Mouse (Mus musculus) lung, embryonic 16.5 days (tissue): ENCODE measurements at regions not wholly inside any gene's neighbourhood (a gene's known extent, or its start where the extent isn't known, plus 50 kb on each side); places are given as distances from the start of the nearest gene placed in this dataset.

ENCODE experiments used
- ATAC-seq: fragments of 200-750 bp; cut with Nextera tagmentation; 2 replicates; pipeline ENCODE4 v1.8.0; 2017; ENCODE audit warnings: low read depth, mild to moderate bottlenecking, moderate library complexity
- H3K27ac ChIP-seq: fragments of 300-500 bp; sonication (generic); 2 replicates; pipeline ENCODE4 v1.5.1; 2014; ENCODE audit warnings: mild to moderate bottlenecking, control low read depth, low read length
- H3K27me3 ChIP-seq: fragments of 300-500 bp; sonication (generic); 2 replicates; pipeline ENCODE4 v1.6.1; 2014; ENCODE audit warnings: low read depth, low read length, mixed read lengths; ENCODE audit not compliant: control insufficient read depth, insufficient read depth
- H3K36me3 ChIP-seq: fragments of 300-500 bp; sonication (generic); 2 replicates; pipeline ENCODE4 v1.6.1; 2014; ENCODE audit warnings: low read length; ENCODE audit not compliant: control insufficient read depth, insufficient read depth
- H3K4me1 ChIP-seq: fragments of 300-500 bp; sonication (generic); replicated peaks from 2 replicates; pipeline ENCODE4 v1.6.1; 2014; ENCODE audit warnings: low read length, mixed read lengths; ENCODE audit not compliant: control insufficient read depth, insufficient read depth
- H3K4me2 ChIP-seq: fragments of 300-500 bp; sonication (generic); 2 replicates; pipeline ENCODE4 v1.6.1; 2014; ENCODE audit warnings: low read depth, low read length, control low read depth
- H3K4me3 ChIP-seq: fragments of 300-500 bp; sonication (generic); 2 replicates; pipeline ENCODE4 v1.5.1; 2014; ENCODE audit warnings: mild to moderate bottlenecking, low read length, control low read depth
- H3K9ac ChIP-seq: fragments of 300-500 bp; sonication (generic); 2 replicates; pipeline ENCODE4 v1.6.1; 2014; ENCODE audit warnings: low read length, control low read depth
- H3K9me3 ChIP-seq: fragments of 300-500 bp; sonication (generic); 2 replicates; pipeline ENCODE4 v1.6.1; 2016; ENCODE audit warnings: low read length; ENCODE audit not compliant: control insufficient read depth
- WGBS: fragments of 180-500 bp; shearing (Covaris S2); extraction: QIAGEN DNeasy Blood & Tissue Kit; methylation state at CpG from one replicate; pipeline ENCODE4 v1.1.7; 2014; 5-methylcytosine and 5-hydroxymethylcytosine counted together

- no peaks in the 10 kb centered on the region for H3K9me3 ChIP-seq
- H3K9ac ChIP-seq, result no peak overlapping the region
- ATAC-seq, result no peak
Observed at GRCm38 (mm10) chr11:8232636-8233189, 431.6 kb downstream of the Tns3 start.

DNA sequence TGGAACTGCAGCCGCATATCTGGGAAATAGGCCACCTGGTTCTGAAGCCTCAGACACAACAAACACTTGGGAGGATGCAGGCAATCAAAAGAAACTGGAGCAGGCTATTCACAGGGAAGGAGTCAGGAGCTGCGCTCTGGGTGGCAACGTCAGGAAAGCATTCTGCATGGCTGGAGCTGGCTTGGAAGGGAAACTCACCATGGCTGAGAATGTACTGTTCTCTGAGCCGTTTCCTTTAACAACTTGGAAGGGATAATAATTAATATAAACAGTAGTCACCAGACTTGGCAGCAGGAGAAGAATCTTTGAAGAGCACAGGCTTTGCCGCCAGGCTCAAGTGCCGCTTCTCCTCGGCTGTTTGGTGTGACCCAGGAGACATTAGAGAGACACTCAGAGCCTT lies 434.5 kb downstream of the Tns3 start:
- Histone ChIP-seq H3K9me3 (no peaks in the 10 kb centered on the region), H3K27ac (no peak overlapping the region), H3K36me3 (no peaks in the 10 kb centered on the region), H3K4me2 (no peak overlapping the region), H3K9ac (no peak overlapping the region), H3K4me1 (0 out of 2 replicates have a peak, but pooled peaks cover 2% of the 10 kb centered on the region), H3K27me3 (no peaks in the 10 kb centered on the region), H3K4me3 (no peak overlapping the region)
- 29% methylated on average over 7 of the region's 7 CpGs for WGBS
- ATAC-seq, result peak; percentile 76

More at GRCm38 (mm10) chr11:8232636-8233189, 431.6 kb downstream of the Tns3 start:
- Histone ChIP-seq H3K4me1 (0 out of 2 replicates have a peak, but pooled peaks cover 2% of the 10 kb centered on the region), H3K36me3 (no peaks in the 10 kb centered on the region), H3K27me3 (no peaks in the 10 kb centered on the region), H3K4me3 (no peak overlapping the region), H3K4me2 (no peak overlapping the region), H3K27ac (no peak overlapping the region)
- WGBS, result 62% methylated on average over 9 of the region's 9 CpGs

- ATAC-seq, result peak; percentile 59
- WGBS, result 35% methylated on average over 8 of the region's 8 CpGs
- Histone ChIP-seq H3K27ac (no peak overlapping the region), H3K4me1 (0 out of 2 replicates have a peak, but pooled peaks cover 2% of the 10 kb centered on the region), H3K36me3 (no peaks in the 10 kb centered on the region), H3K27me3 (no peaks in the 10 kb centered on the region), H3K9me3 (no peaks in the 10 kb centered on the region), H3K4me2 (no peak overlapping the region), H3K9ac (no peak overlapping the region), H3K4me3 (no peak overlapping the region)
Observed at GRCm38 (mm10) chr11:8227772-8228425, 436.4 kb downstream of the Tns3 start.

DNA sequence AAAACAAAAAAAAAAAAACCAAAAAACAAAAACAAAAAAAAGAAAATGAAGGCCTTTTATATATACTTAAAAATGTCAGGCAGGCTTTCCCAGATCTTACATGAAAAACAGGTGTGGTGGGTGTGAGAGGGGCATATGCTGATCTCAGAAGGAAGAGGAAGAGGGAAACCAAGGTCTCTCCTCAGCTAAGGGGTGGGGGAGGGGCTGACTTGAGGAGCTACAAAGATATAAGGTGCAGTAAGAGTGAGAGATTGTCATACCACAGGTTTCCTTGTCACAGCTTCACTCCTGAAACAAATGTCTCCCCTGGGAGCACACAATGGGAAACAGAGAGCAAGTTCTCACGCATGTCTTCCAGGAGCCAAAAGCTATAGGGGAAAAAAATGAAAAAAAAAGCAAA lies 440.0 kb downstream of the Tns3 start:
- WGBS, result 86% methylated on average over 1 of the region's 1 CpGs
- Histone ChIP-seq H3K4me1 (no peaks in the 10 kb centered on the region), H3K36me3 (no peaks in the 10 kb centered on the region), H3K27me3 (no peaks in the 10 kb centered on the region), H3K9me3 (no peaks in the 10 kb centered on the region), H3K4me2 (no peak overlapping the region), H3K27ac (no peak overlapping the region), H3K9ac (no peak overlapping the region), H3K4me3 (no peak overlapping the region)
- no peak for ATAC-seq

- Histone ChIP-seq H3K4me1 (no peaks in the 10 kb centered on the region), H3K9me3 (no peaks in the 10 kb centered on the region), H3K4me2 (no peak overlapping the region), H3K4me3 (no peak overlapping the region), H3K36me3 (no peaks in the 10 kb centered on the region), H3K27ac (no peak overlapping the region), H3K9ac (no peak overlapping the region), H3K27me3 (no peaks in the 10 kb centered on the region)
- 48% methylated on average over 3 of the region's 3 CpGs for WGBS
- no peak for ATAC-seq
Observed at GRCm38 (mm10) chr11:8220618-8221017, 443.7 kb downstream of the Tns3 start.

GRCm38 (mm10) chr11:8219911-8220310 lies 444.4 kb downstream of the Tns3 start:
- H3K4me1 ChIP-seq, result no peaks in the 10 kb centered on the region
- no peaks in the 10 kb centered on the region for H3K36me3 ChIP-seq
- H3K9ac ChIP-seq, result no peak overlapping the region
- no peaks in the 10 kb centered on the region for H3K9me3 ChIP-seq
- H3K27ac ChIP-seq, result no peak overlapping the region
- no peak for ATAC-seq
- no peaks in the 10 kb centered on the region for H3K27me3 ChIP-seq
- H3K4me3 ChIP-seq, result no peak overlapping the region
- H3K4me2 ChIP-seq, result no peak overlapping the region
- 66% methylated on average over 6 of the region's 6 CpGs for WGBS

DNA sequence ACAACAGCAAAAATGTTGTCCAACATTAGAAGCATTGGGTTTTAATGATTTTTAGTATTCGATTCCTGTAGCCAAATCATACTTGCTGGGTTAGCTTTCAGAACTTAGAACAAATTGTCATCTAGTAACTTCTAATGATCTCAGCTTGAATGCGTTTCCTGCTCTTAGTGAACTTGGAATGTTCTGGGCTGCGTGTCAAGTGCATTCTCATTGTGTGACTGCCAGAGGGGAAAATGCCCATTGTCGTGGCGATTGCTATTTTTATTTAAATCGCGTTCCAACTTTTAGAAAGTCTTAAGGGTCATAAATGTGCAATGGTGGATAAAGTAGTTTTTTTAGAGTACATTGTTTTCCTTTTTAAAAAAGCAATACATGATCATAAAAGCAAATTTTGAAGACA lies 448.7 kb downstream of the Tns3 start:
- Histone ChIP-seq H3K9ac (no peak overlapping the region), H3K4me1 (no peaks in the 10 kb centered on the region), H3K27ac (no peak overlapping the region), H3K4me2 (no peak overlapping the region), H3K9me3 (no peaks in the 10 kb centered on the region), H3K4me3 (no peak overlapping the region), H3K27me3 (no peaks in the 10 kb centered on the region), H3K36me3 (no peaks in the 10 kb centered on the region)
- 51% methylated on average over 7 of the region's 7 CpGs for WGBS
- 0 out of 2 replicates have a peak, but pooled peaks have one; percentile 43 for ATAC-seq

DNA sequence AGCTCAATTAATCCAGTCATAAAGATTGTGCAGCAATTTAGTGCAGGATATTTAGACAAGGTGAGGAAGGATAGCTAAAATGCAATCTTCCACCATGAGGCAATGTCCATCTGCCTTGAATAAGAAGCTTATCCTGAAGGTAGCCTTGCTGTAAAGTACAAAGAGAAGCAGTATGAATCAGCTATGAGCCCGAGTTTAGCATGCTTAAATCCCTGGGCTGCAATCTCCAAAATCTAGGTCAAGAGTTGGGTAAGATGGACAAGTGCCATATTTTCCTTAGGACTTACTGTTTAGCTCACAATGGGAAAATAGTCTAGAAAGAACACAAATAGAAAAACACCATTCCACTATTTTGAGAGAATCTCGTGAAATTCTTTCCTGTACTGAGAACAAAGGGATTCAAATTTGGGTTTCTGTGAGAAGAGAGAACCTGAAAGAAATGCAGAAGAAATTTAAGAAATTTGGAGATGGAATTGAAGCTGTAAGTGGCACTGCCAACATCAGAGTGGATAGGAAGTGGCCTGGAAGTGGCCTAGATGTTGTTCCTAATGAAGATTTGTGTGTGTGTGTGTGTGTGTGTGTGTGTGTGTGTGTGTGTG lies 449.9 kb downstream of the Tns3 start:
- Histone ChIP-seq H3K36me3 (no peaks in the 10 kb centered on the region), H3K9ac (no peak overlapping the region), H3K4me1 (no peaks in the 10 kb centered on the region), H3K27ac (no peak overlapping the region), H3K4me2 (no peak overlapping the region), H3K9me3 (no peaks in the 10 kb centered on the region), H3K27me3 (no peaks in the 10 kb centered on the region), H3K4me3 (no peak overlapping the region)
- 57% methylated on average over 2 of the region's 2 CpGs for WGBS
- no peak for ATAC-seq

DNA sequence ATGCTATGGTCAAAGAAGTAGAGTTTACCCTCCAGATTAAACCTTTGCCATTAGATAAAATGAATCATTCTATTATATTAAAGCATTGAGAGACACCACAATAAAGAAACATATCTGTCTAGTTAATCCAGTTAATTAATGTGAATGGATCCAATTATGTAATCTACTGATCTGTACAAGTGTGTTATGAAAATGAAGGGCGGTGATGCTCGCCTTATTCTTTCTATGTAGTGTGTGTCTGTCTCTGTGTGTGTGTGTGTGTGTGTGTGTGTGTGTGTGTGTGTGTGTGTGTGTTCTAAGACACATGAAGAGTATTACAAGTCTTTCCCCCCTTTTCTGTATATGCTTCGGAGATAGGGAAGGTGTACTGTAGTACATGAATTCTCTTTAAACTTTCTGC lies 451.2 kb downstream of the Tns3 start:
- Histone ChIP-seq H3K9ac (no peak overlapping the region), H3K36me3 (no peaks in the 10 kb centered on the region), H3K4me2 (no peak overlapping the region), H3K9me3 (no peaks in the 10 kb centered on the region), H3K4me1 (no peaks in the 10 kb centered on the region), H3K4me3 (no peak overlapping the region), H3K27me3 (no peaks in the 10 kb centered on the region), H3K27ac (no peak overlapping the region)
- no peak for ATAC-seq
- WGBS, result 92% methylated on average over 3 of the region's 3 CpGs
